Mouse (Mus musculus) forebrain, embryonic 16.5 days (tissue): ENCODE results near the gene Tmem109. TPM values are rescaled to one million over a fixed set of nuclear protein-coding genes. Genes with fewer than 3 reads are reported as not detected.

Experiments
- ATAC-seq: fragments of 200-750 bp; cut with Nextera tagmentation; 2 replicates; pipeline ENCODE4 v1.8.0; 2017; ENCODE audit warnings: mild to moderate bottlenecking, moderate library complexity
- H3K27ac ChIP-seq: fragments of 300-500 bp; sonication (generic); 2 replicates; pipeline ENCODE4 v1.5.1; 2014; ENCODE audit warnings: low read length, control low read depth
- H3K27me3 ChIP-seq: fragments of 300-500 bp; sonication (generic); replicated peaks from 2 replicates; pipeline ENCODE4 v1.6.1; 2014; ENCODE audit warnings: low read length; ENCODE audit not compliant: control insufficient read depth, insufficient read depth
- H3K36me3 ChIP-seq: fragments of 300-500 bp; sonication (generic); 2 replicates; pipeline ENCODE4 v1.6.1; 2014; ENCODE audit not compliant: control insufficient read depth, insufficient read depth
- H3K4me1 ChIP-seq: fragments of 300-500 bp; sonication (generic); replicated peaks from 2 replicates; pipeline ENCODE4 v1.6.1; 2014; ENCODE audit warnings: low read length; ENCODE audit not compliant: control insufficient read depth, insufficient read depth
- H3K4me2 ChIP-seq: fragments of 300-500 bp; sonication (generic); 2 replicates; pipeline ENCODE4 v1.6.1; 2014; ENCODE audit warnings: mild to moderate bottlenecking, low read length, control low read depth
- H3K4me3 ChIP-seq: fragments of 300-500 bp; sonication (generic); replicated peaks from 2 replicates; pipeline ENCODE4 v1.5.1; 2014; ENCODE audit warnings: mild to moderate bottlenecking, low read length, control low read depth
- H3K9ac ChIP-seq: fragments of 300-500 bp; sonication (generic); replicated peaks from 2 replicates; pipeline ENCODE4 v1.6.1; 2014; ENCODE audit warnings: low read depth, low read length, control low read depth
- H3K9me3 ChIP-seq: fragments of 300-500 bp; sonication (generic); 2 replicates; pipeline ENCODE4 v1.6.1; 2016; ENCODE audit warnings: low read length; ENCODE audit not compliant: control insufficient read depth
- WGBS: fragments of 180-500 bp; shearing (Covaris S2); extraction: QIAGEN DNeasy Blood & Tissue Kit; methylation state at CpG from one replicate; pipeline ENCODE4 v1.1.7; 2014; 5-methylcytosine and 5-hydroxymethylcytosine counted together
- polyA plus RNA-seq: library from polyadenylated mRNA; unstranded; fragments of >200 nt; fragmentation: Nextera tagmentation; extraction: Ambion mirVana; gene quantifications from 2 replicates; pipeline ENCODE4 v1.2.1, GENCODE M21; 2015

The Tmem109 gene
- polyA plus RNA-seq, 1 experiment from 2014 or later, result 46.1 TPM

DNA sequence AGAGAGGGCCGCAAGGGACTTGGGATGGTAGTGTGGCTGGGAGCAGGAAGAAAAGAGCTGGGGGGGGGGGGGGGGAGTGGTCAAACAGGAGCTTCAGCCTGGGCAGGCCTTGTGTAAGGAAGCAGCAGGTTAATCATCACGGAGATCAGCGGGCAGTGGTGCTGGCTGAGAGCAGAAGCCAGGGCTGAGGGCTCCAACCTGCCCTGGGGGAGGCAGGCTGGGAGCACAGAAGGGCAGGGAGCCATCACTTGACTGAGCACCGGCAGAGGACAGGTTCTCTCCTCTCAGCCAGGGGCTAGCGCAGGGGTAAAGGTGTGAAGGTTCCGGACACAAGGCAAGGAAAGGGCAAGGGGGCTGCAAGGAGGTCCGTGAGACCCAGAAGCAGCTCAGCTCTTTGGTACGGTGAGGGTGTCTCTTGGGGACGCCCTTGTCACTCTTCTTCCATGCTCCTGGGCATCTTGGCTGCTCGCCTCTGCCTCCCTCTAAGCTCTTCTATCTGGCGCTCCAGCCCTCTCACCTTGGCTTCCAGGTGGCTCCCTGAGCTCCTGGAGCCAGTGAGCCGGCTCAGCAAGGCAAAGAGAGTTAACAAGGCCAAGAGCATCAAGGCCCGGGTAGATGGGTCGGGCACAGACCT is 10.4 kb downstream of the Tmem109 start:
- H3K36me3 ChIP-seq, result peaks cover 19% of the 10 kb centered on the region
- no peak for ATAC-seq
- H3K4me1 ChIP-seq, result peaks cover 27% of the 10 kb centered on the region
- H3K27ac ChIP-seq, result no peak overlapping the region
- no peaks in the 10 kb centered on the region for H3K9me3 ChIP-seq
- H3K4me3 ChIP-seq, result no peak overlapping the region
- 87% methylated on average over 14 of the region's 14 CpGs for WGBS
- H3K9ac ChIP-seq, result no peak overlapping the region
- no peaks in the 10 kb centered on the region for H3K27me3 ChIP-seq
- H3K4me2 ChIP-seq, result no peak overlapping the region

DNA sequence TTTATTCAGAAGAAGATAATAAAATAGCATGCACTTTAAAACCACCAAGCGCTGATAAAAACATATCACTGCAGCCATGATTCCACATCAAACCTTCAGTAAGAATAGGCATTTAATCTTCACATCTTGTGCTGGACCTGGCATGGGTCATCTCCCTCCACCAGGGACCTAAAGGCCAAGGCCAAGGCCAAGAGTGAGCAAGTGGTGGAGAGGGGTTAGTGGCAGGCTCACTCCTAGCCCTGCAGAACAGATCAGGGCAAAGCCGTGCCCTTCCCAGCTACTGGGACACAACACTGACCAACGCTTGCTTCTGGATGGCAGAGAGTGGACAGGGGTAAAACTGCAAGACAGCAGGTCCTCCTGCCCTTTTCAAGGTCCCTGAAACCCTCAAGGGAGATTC is 11.1 kb downstream of the Tmem109 start:
- Histone ChIP-seq H3K36me3 (peaks cover 25% of the 10 kb centered on the region), H3K4me3 (no peak overlapping the region), H3K27ac (no peak overlapping the region), H3K4me2 (no peak overlapping the region), H3K9ac (no peak overlapping the region), H3K4me1 (peaks cover 27% of the 10 kb centered on the region), H3K9me3 (no peaks in the 10 kb centered on the region), H3K27me3 (no peaks in the 10 kb centered on the region)
- 86% methylated on average over 3 of the region's 3 CpGs for WGBS
- no peak for ATAC-seq

- Histone ChIP-seq H3K9me3 (no peaks in the 10 kb centered on the region), H3K4me1 (peaks cover 27% of the 10 kb centered on the region), H3K9ac (peak within 1 kb of the TSS; percentile 98), H3K4me2 (peak within 1 kb of the TSS; percentile 90), H3K36me3 (peaks cover 31% of the 10 kb centered on the region), H3K27me3 (no peaks in the 10 kb centered on the region), H3K4me3 (peak within 1 kb of the TSS; percentile 89), H3K27ac (peak within 1 kb of the TSS; percentile 93)
- WGBS, result under 1% methylated on average over 8 of the region's 8 CpGs
- peak; percentile 39 for ATAC-seq
These were observed 11.8 kb downstream of the Tmem109 start, which contains the start of gene Tmem132a for GRCm38 (mm10) chr19:10869886-10870527. Tmem132a (minus strand) TSS chr19:10869940.

GRCm38 (mm10) chr19:10869241-10869885 is 12.4 kb downstream of the Tmem109 start:
- Histone ChIP-seq H3K36me3 (peaks cover 36% of the 10 kb centered on the region), H3K9me3 (no peaks in the 10 kb centered on the region), H3K27me3 (no peaks in the 10 kb centered on the region), H3K9ac (peak overlapping the region; percentile 98), H3K4me2 (peak overlapping the region; percentile 90), H3K4me3 (peak overlapping the region; percentile 89), H3K4me1 (peaks cover 27% of the 10 kb centered on the region), H3K27ac (peak overlapping the region; percentile 93)
- ATAC-seq, result peak; percentile 96
- under 1% methylated on average over 35 of the region's 43 CpGs for WGBS

- Histone ChIP-seq H3K36me3 (peaks cover 35% of the 10 kb centered on the region), H3K27me3 (no peaks in the 10 kb centered on the region), H3K4me3 (peak overlapping the region; percentile 89), H3K4me2 (peak overlapping the region; percentile 90), H3K9ac (peak overlapping the region; percentile 98), H3K27ac (peak overlapping the region; percentile 93), H3K9me3 (no peaks in the 10 kb centered on the region), H3K4me1 (peaks cover 27% of the 10 kb centered on the region)
- ATAC-seq, result peak; percentile 24
- 0% methylated on average over 17 of the region's 17 CpGs for WGBS
These were observed 13.1 kb downstream of the Tmem109 start for GRCm38 (mm10) chr19:10868623-10869141.

DNA sequence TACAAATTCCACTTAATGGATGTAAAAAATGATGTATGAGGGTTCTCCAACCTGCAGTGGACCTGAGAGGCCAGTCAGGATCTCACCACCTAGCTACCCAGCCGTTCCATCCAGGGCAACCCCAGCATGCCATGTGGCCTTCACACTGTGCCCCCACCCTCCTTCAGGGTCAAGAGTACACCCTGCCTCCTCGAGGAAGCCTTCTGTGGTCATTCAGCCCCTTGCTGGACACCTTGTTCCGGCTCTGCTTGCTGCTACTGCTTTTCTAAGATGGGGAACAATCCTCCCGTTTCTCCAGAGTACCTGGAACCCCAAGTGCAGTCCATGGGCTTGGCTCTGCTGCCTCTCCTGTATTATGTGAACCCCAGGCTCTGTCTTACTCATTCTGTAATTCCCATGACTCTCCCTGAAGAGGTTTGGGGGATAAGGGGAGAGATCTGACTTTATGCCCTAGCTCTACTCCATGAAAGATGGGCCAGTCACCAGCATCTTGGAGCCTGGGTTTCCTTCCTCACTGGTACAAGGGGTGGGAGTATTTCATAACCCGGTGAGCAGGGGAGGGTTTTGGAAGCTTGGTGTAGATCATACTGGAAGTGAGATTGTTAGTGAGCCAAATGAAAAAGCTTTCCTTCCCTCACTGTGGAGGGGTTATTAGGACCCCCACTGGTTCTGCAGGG is 13.7 kb downstream of the Tmem109 start:
- Histone ChIP-seq H3K9ac (peak overlapping the region; percentile 98), H3K9me3 (no peaks in the 10 kb centered on the region), H3K4me1 (peaks cover 27% of the 10 kb centered on the region), H3K36me3 (peaks cover 35% of the 10 kb centered on the region), H3K4me2 (peak overlapping the region; percentile 90), H3K27me3 (no peaks in the 10 kb centered on the region), H3K4me3 (peak overlapping the region; percentile 89), H3K27ac (peak overlapping the region; percentile 25; the same call in 1 of the 2 replicates)
- WGBS, result 18% methylated on average over 5 of the region's 5 CpGs
- ATAC-seq, result peak; percentile 0; the same call in 1 of the 2 replicates

- ATAC-seq, result no peak
- Histone ChIP-seq H3K4me2 (no peak overlapping the region), H3K27me3 (no peaks in the 10 kb centered on the region), H3K36me3 (peaks cover 41% of the 10 kb centered on the region), H3K4me1 (peaks cover 27% of the 10 kb centered on the region), H3K9me3 (no peaks in the 10 kb centered on the region), H3K27ac (no peak overlapping the region), H3K9ac (no peak overlapping the region), H3K4me3 (no peak overlapping the region)
- 91% methylated on average over 13 of the region's 13 CpGs for WGBS
These were observed 15.4 kb downstream of the Tmem109 start for GRCm38 (mm10) chr19:10866351-10866750.

GRCm38 (mm10) chr19:10860072-10860497 is 21.7 kb downstream of the Tmem109 start:
- peaks cover 74% of the 10 kb centered on the region for H3K36me3 ChIP-seq
- no peak overlapping the region for H3K27ac ChIP-seq
- no peak overlapping the region for H3K4me3 ChIP-seq
- 46% methylated on average over 21 of the region's 22 CpGs for WGBS
- no peaks in the 10 kb centered on the region for H3K27me3 ChIP-seq
- ATAC-seq, result peak; percentile 20; the same call in 1 of the 2 replicates
- H3K9me3 ChIP-seq, result no peaks in the 10 kb centered on the region
- H3K9ac ChIP-seq, result no peak overlapping the region
- H3K4me2 ChIP-seq, result no peak overlapping the region
- 0 out of 2 replicates have a peak, but pooled peaks cover 3% of the 10 kb centered on the region for H3K4me1 ChIP-seq
